Mouse (Mus musculus) urinary bladder, postnatal 14 days (tissue): ENCODE measurements around the gene Tti1.

ENCODE experiments used
- DNase-seq: peaks from one replicate; pipeline ENCODE4 v3.0.0; 2021; ENCODE audit warnings: low spot score

Gene Tti1

GRCm38 (mm10) chr2:157974604-157975501 lies 53.4 kb downstream of the Tti1 start:
- no peak for DNase-seq

- DNase-seq = peak; percentile 63
These were observed 57.6 kb downstream of the Tti1 start for GRCm38 (mm10) chr2:157970669-157971068.

- no peak for DNase-seq
These were observed 58.1 kb downstream of the Tti1 start for GRCm38 (mm10) chr2:157970124-157970523.

- DNase-seq = no peak
These were observed 60.4 kb downstream of the Tti1 start for GRCm38 (mm10) chr2:157967856-157968255.

- no peak for DNase-seq
These were observed 70.5 kb downstream of the Tti1 start for GRCm38 (mm10) chr2:157957707-157958108.

GRCm38 (mm10) chr2:157953978-157954377 lies 74.3 kb downstream of the Tti1 start:
- no peak for DNase-seq

- DNase-seq = no peak
These were observed 83.9 kb downstream of the Tti1 start for GRCm38 (mm10) chr2:157944156-157944893.

GRCm38 (mm10) chr2:157943514-157944155 lies 84.6 kb downstream of the Tti1 start:
- peak; percentile 62 for DNase-seq

- no peak for DNase-seq
These were observed 87.5 kb downstream of the Tti1 start for GRCm38 (mm10) chr2:157940586-157941185.

GRCm38 (mm10) chr2:157936676-157937075 lies 91.6 kb downstream of the Tti1 start:
- no peak for DNase-seq

- DNase-seq = no peak
These were observed 92.6 kb downstream of the Tti1 start for GRCm38 (mm10) chr2:157935444-157936171.

- no peak for DNase-seq
These were observed 95.6 kb downstream of the Tti1 start for GRCm38 (mm10) chr2:157932655-157933054.
